Mouse (Mus musculus) hindbrain, embryonic 11.5 days (tissue): ENCODE data around the gene Rab23. TPM values are rescaled to one million over a fixed set of nuclear protein-coding genes. Genes with fewer than 3 reads are reported as not detected.

Experiments used
- ATAC-seq: fragments of 200-750 bp; cut with Nextera tagmentation; 2 replicates; pipeline ENCODE4 v1.8.0; 2017; ENCODE audit warnings: mild to moderate bottlenecking, moderate TSS enrichment, moderate library complexity; ENCODE audit not compliant: low FRiP score
- DNase-seq: peaks from one replicate; pipeline ENCODE4 v3.0.0-alpha.2; 2015; ENCODE audit warnings: low spot score
- H3K27ac ChIP-seq: fragments of 300-500 bp; sonication (generic); 2 replicates; pipeline ENCODE4 v1.5.1; 2014; ENCODE audit warnings: mild to moderate bottlenecking, low read depth, low read length
- H3K27me3 ChIP-seq: fragments of 300-500 bp; sonication (generic); 2 replicates; pipeline ENCODE4 v1.6.1; 2014; ENCODE audit warnings: mild to moderate bottlenecking, low read length, moderate library complexity, mixed read lengths; ENCODE audit not compliant: control insufficient read depth, insufficient read depth
- H3K36me3 ChIP-seq: fragments of 300-500 bp; sonication (generic); 2 replicates; pipeline ENCODE4 v1.6.1; 2014; ENCODE audit warnings: mild to moderate bottlenecking, low read length, moderate library complexity, mixed read lengths; ENCODE audit not compliant: control insufficient read depth, insufficient read depth
- H3K4me1 ChIP-seq: fragments of 300-500 bp; sonication (generic); replicated peaks from 2 replicates; pipeline ENCODE4 v1.6.1; 2014; ENCODE audit warnings: low read length, mixed read lengths; ENCODE audit not compliant: control insufficient read depth, insufficient read depth
- H3K4me2 ChIP-seq: fragments of 300-500 bp; sonication (generic); replicated peaks from 2 replicates; pipeline ENCODE4 v1.6.1; 2014; ENCODE audit warnings: mild to moderate bottlenecking, low read depth, low read length
- H3K4me3 ChIP-seq: fragments of 300-500 bp; sonication (generic); 2 replicates; pipeline ENCODE4 v1.5.1; 2014; ENCODE audit warnings: low read depth, low read length
- H3K9ac ChIP-seq: fragments of 300-500 bp; sonication (generic); 2 replicates; pipeline ENCODE4 v1.6.1; 2014; ENCODE audit warnings: low read depth, low read length
- H3K9me3 ChIP-seq: fragments of 300-500 bp; sonication (generic); 2 replicates; pipeline ENCODE4 v1.6.1; 2016; ENCODE audit warnings: low read length; ENCODE audit not compliant: control insufficient read depth
- WGBS: fragments of 180-500 bp; shearing (Covaris S2); extraction: QIAGEN DNeasy Blood & Tissue Kit; methylation state at CpG from one replicate; pipeline ENCODE4 v1.1.7; 2014; 5-methylcytosine and 5-hydroxymethylcytosine counted together
- polyA plus RNA-seq: library from polyadenylated mRNA; unstranded; fragments of >200 nt; fragmentation: Nextera tagmentation; extraction: Ambion mirVana; gene quantifications from 2 replicates; pipeline ENCODE4 v1.2.1, GENCODE M21; 2014

Rab23 gene
- polyA plus RNA-seq, 1 experiment from 2014 or later = 23.2 TPM

DNA sequence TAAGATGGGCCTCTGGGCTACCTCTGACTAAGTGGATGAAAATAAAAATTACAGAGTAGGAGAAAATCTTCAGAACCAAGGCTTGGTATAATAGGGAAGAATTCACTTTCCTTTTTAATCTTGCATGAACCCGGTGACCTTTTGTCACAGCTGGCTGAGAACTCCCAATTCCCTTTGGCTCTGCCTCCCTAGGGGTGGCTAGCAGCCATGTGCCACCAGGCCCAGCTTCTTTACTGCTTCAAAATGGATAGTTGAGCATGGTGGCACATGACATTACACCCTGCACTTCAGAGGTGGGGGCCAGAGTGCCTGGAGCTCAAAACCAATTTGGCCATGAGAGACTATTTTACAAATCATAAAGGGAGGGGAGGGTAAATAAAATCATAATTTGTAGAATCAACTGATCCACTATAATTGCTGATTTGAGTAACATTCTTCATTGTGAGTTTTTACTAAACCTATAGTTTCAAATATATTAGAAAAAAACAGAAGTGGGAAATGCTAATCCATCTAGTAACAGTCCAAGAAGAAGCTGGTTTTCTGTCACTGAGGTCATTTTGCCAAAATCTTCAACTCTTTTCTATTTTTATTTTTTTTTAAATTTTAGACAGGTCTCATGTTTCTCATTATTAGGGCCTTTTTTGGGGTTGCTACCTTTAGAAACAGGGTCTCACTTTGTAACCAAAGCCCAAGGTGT, 48.6 kb downstream of the Rab23 start:
- no peak overlapping the region for H3K4me2 ChIP-seq
- no peak overlapping the region for H3K9ac ChIP-seq
- no peaks in the 10 kb centered on the region for H3K4me1 ChIP-seq
- H3K27ac ChIP-seq = no peak overlapping the region
- no peaks in the 10 kb centered on the region for H3K36me3 ChIP-seq
- H3K4me3 ChIP-seq = no peak overlapping the region
- no peaks in the 10 kb centered on the region for H3K9me3 ChIP-seq
- H3K27me3 ChIP-seq = no peaks in the 10 kb centered on the region
- no peak for ATAC-seq
- 80% methylated on average over 1 of the region's 1 CpGs for WGBS
- no peak for DNase-seq

DNA sequence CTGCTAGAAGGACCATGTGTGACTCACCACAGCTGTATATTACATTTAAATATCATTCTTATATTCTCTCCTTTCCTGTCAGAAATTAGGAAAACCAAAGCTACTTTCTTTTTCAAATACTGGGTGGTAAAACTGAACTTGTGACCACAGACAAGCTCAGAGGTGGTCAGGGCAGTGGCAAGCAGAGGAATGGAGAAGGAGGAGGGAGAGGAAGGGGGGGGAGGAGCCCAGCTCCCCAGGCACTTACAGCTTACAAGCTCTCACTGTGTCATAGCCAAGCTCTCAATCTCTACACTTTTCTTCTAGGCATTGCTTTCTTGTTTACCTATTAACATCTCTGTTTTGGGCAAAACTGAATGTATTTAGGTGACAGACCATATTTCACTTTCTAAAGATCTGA, 49.1 kb downstream of the Rab23 start:
- no peaks in the 10 kb centered on the region for H3K4me1 ChIP-seq
- no peaks in the 10 kb centered on the region for H3K27me3 ChIP-seq
- no peaks in the 10 kb centered on the region for H3K9me3 ChIP-seq
- H3K27ac ChIP-seq = no peak overlapping the region
- no peak overlapping the region for H3K4me2 ChIP-seq
- no peak overlapping the region for H3K9ac ChIP-seq
- DNase-seq = no peak
- H3K36me3 ChIP-seq = no peaks in the 10 kb centered on the region
- no peak for ATAC-seq
- H3K4me3 ChIP-seq = no peak overlapping the region

DNA sequence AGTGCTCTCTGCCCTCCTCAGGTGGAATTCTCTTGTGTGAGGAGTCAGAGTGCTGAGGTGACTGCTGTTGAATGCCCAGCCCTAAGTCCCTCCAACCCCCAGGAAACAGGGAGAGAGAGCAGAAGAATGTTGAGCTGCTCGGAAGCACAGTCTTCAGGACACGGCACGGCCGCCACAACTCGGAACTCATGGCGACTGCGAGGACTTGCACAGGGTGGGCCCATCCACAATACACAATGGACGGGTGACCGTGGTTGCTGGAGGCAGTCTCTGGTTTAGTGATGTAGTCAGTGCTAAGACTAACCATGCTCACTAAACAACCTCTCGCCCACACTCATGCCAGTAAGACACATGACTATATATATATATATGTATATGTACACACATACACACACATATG, 51.9 kb downstream of the Rab23 start:
- no peak for ATAC-seq
- Histone ChIP-seq H3K27me3 (no peaks in the 10 kb centered on the region), H3K36me3 (no peaks in the 10 kb centered on the region), H3K4me3 (no peak overlapping the region), H3K9me3 (no peaks in the 10 kb centered on the region), H3K4me1 (no peaks in the 10 kb centered on the region), H3K9ac (no peak overlapping the region), H3K27ac (no peak overlapping the region), H3K4me2 (no peak overlapping the region)
- DNase-seq = no peak
- 93% methylated on average over 10 of the region's 10 CpGs for WGBS

DNA sequence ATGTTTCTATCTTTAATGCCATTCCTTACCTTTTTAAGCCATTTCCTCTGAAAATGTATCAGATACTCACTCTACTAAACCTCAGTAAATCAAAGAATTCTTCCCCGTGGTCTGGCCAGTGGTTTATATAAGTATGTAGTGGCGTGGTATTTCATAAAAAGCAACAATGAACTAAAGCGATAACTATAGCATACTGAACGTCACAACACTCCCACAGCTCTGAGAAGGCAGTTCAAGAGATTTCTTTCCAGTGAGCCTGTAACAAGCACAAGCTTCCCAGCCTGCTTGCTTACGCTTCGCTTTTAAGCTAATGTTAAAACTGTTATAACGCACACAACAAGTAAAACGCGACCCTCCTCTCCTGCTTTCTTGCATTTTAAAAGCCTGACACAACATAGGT, 52.4 kb downstream of the Rab23 start:
- no peak overlapping the region for H3K4me3 ChIP-seq
- no peak overlapping the region for H3K4me2 ChIP-seq
- no peak overlapping the region for H3K9ac ChIP-seq
- no peaks in the 10 kb centered on the region for H3K4me1 ChIP-seq
- H3K27me3 ChIP-seq = no peaks in the 10 kb centered on the region
- no peaks in the 10 kb centered on the region for H3K36me3 ChIP-seq
- ATAC-seq (no peak), DNase-seq (no peak)
- no peak overlapping the region for H3K27ac ChIP-seq
- H3K9me3 ChIP-seq = no peaks in the 10 kb centered on the region
- WGBS = 95% methylated on average over 9 of the region's 9 CpGs

DNA sequence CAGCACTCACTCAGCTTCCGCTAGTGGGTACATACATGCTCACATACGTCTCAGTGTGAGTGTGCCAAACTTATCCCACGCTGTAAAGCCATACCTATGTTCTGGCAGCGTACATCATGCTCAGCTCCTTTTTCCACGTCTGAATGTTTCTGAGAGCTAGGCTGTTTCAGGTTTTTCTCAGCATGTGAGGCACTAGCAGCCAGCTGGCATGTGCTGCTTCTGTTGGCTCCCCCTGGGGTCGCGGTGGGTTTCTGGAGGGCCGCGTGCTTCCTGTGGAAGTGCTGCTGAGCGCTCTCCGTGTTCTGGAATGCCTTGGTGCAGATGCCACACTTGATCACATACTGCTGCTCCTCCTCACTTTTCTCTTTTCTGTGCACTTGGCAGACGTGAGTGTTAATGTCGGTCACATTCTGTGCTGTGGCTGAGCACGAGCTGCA, 56.5 kb downstream of the Rab23 start:
- Histone ChIP-seq H3K27me3 (no peaks in the 10 kb centered on the region), H3K4me1 (no peaks in the 10 kb centered on the region), H3K4me2 (no peak overlapping the region), H3K36me3 (no peaks in the 10 kb centered on the region), H3K9me3 (no peaks in the 10 kb centered on the region), H3K9ac (no peak overlapping the region), H3K4me3 (no peak overlapping the region), H3K27ac (no peak overlapping the region)
- 82% methylated on average over 14 of the region's 14 CpGs for WGBS
- DNase-seq (no peak), ATAC-seq (no peak)

DNA sequence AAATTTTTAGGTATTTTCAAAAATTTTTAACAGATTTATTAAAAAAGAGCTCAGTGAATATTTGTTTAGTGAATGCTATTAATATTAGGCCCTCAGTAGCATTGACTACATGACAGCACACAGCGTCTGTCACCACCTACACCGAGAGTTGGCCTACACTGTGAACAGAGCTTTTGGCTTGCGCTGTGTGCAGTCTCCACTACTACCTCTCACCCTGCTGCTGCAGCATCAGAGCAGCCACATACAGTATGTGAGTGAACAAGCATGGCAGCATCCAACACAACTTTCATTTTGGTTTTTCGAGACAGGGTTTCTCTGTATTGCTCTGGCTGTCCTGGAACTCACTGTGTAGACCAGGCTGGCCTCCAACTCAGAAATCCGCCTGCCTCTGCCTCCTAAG, 64.9 kb downstream of the Rab23 start:
- H3K4me1 ChIP-seq = no peaks in the 10 kb centered on the region
- no peak overlapping the region for H3K4me2 ChIP-seq
- H3K9ac ChIP-seq = no peak overlapping the region
- H3K27ac ChIP-seq = no peak overlapping the region
- H3K4me3 ChIP-seq = no peak overlapping the region
- no peaks in the 10 kb centered on the region for H3K27me3 ChIP-seq
- 95% methylated on average over 5 of the region's 5 CpGs for WGBS
- H3K36me3 ChIP-seq = peaks cover 4% of the 10 kb centered on the region; the same call in 1 of the 2 replicates
- DNase-seq (no peak), ATAC-seq (no peak)
- H3K9me3 ChIP-seq = no peaks in the 10 kb centered on the region

DNA sequence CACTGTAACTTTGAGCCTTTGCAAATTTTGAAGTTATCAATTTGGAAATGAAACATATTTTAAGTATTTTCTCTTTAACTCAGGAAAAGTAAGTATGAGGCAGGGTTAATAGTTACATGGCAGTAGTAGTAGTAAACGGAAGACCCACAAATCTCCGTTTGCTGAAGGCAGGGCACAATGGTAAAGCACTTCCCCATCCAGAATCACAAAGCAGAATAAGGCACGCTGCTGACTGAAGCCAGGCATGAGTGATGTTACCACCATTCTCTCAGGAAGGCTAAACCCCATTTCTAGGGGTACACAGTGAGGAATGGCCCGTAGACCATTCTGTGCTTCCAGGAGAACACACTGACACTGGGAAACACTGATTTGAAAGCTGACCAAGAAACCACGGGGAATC, 68.4 kb downstream of the Rab23 start:
- DNase-seq = no peak
- no peak overlapping the region for H3K9ac ChIP-seq
- H3K9me3 ChIP-seq = no peaks in the 10 kb centered on the region
- peaks cover 4% of the 10 kb centered on the region; the same call in 1 of the 2 replicates for H3K36me3 ChIP-seq
- no peaks in the 10 kb centered on the region for H3K4me1 ChIP-seq
- no peaks in the 10 kb centered on the region for H3K27me3 ChIP-seq
- H3K4me2 ChIP-seq = no peak overlapping the region
- H3K27ac ChIP-seq = no peak overlapping the region
- no peak overlapping the region for H3K4me3 ChIP-seq
- 85% methylated on average over 5 of the region's 5 CpGs for WGBS
- ATAC-seq = no peak

DNA sequence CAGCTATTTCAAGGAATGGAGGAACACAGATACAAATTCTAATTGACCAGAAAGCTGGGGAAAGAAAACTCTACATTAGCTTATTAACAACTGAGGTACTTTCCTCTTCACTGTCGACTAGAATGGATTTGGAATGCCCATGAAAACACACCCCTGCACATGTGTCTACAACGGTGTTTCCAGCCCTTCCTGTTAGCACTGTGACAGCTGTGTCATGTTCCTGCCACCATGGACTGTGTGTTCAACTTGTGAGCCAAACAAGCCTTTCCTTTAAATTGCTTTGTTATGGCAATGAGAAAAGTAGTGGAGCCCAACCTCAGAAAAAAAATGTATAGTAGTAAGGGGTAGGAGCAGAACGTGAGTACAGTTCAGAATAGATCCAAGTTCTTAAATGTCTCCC, 68.8 kb downstream of the Rab23 start:
- H3K27me3 ChIP-seq = no peaks in the 10 kb centered on the region
- H3K36me3 ChIP-seq = peaks cover 3% of the 10 kb centered on the region; the same call in 1 of the 2 replicates
- no peak for ATAC-seq
- H3K9me3 ChIP-seq = no peaks in the 10 kb centered on the region
- WGBS = 77% methylated on average over 3 of the region's 3 CpGs
- H3K27ac ChIP-seq = no peak overlapping the region
- no peaks in the 10 kb centered on the region for H3K4me1 ChIP-seq
- no peak overlapping the region for H3K9ac ChIP-seq
- no peak overlapping the region for H3K4me2 ChIP-seq
- H3K4me3 ChIP-seq = no peak overlapping the region
- DNase-seq = no peak
